Mouse (Mus musculus): Measurements from ENCODE around the gene Myh4. TPM values are rescaled to one million over a fixed set of nuclear protein-coding genes. Genes with fewer than 3 reads are reported as not detected.

Gene Myh4
- polyA plus RNA-seq, 1 experiment from 2014 or later = not detected

GRCm38 (mm10) chr11:67235639-67236358, 2.0 kb upstream of the Myh4 start:
- Histone ChIP-seq H3K9ac (no peak overlapping the region), H3K27me3 (replicated peaks) (no peaks in the 10 kb centered on the region), H3K4me1 (no peaks in the 10 kb centered on the region), H3K4me3 (replicated peaks) (no peak overlapping the region), H3K9me3 (no peaks in the 10 kb centered on the region), H3K4me2 (no peak overlapping the region), H3K27ac (no peak overlapping the region), H3K36me3 (no peaks in the 10 kb centered on the region)
- WGBS = 65% methylated on average over 5 of the region's 5 CpGs
- no peak for ATAC-seq (ENCODE audit: insufficient read depth, low FRiP score, low read depth)

GRCm38 (mm10) chr11:67236799-67237198, 1.0 kb upstream of the Myh4 start:
- H3K27ac ChIP-seq = no peak overlapping the region
- H3K27me3 ChIP-seq (replicated peaks) = no peaks in the 10 kb centered on the region
- no peak for ATAC-seq (ENCODE audit: insufficient read depth, low FRiP score, low read depth)
- H3K36me3 ChIP-seq = no peaks in the 10 kb centered on the region
- 76% methylated on average over 9 of the region's 9 CpGs for WGBS
- H3K4me3 ChIP-seq (replicated peaks) = no peak overlapping the region
- H3K4me2 ChIP-seq = no peak overlapping the region
- H3K9me3 ChIP-seq = no peaks in the 10 kb centered on the region
- no peak overlapping the region for H3K9ac ChIP-seq
- no peaks in the 10 kb centered on the region for H3K4me1 ChIP-seq

GRCm38 (mm10) chr11:67241051-67241450, 3.2 kb downstream of the Myh4 start:
- Histone ChIP-seq H3K27ac (no peak overlapping the region), H3K27me3 (replicated peaks) (no peaks in the 10 kb centered on the region), H3K9me3 (no peaks in the 10 kb centered on the region), H3K36me3 (no peaks in the 10 kb centered on the region), H3K9ac (no peak overlapping the region), H3K4me1 (no peaks in the 10 kb centered on the region), H3K4me2 (no peak overlapping the region), H3K4me3 (replicated peaks) (no peak overlapping the region)
- no peak for ATAC-seq (ENCODE audit: insufficient read depth, low FRiP score, low read depth)
- 76% methylated on average over 6 of the region's 6 CpGs for WGBS

- Histone ChIP-seq H3K36me3 (no peaks in the 10 kb centered on the region), H3K4me1 (no peaks in the 10 kb centered on the region), H3K4me2 (no peak overlapping the region), H3K9ac (no peak overlapping the region), H3K27ac (no peak overlapping the region), H3K9me3 (no peaks in the 10 kb centered on the region), H3K4me3 (replicated peaks) (no peak overlapping the region), H3K27me3 (replicated peaks) (no peaks in the 10 kb centered on the region)
- WGBS = 93% methylated on average over 4 of the region's 4 CpGs
- no peak for ATAC-seq (ENCODE audit: insufficient read depth, low FRiP score, low read depth)
Observed at GRCm38 (mm10) chr11:67253691-67254090, 15.9 kb downstream of the Myh4 start.

- no peaks in the 10 kb centered on the region for H3K36me3 ChIP-seq
- H3K27ac ChIP-seq = no peak overlapping the region
- 87% methylated on average over 7 of the region's 7 CpGs for WGBS
- no peak overlapping the region for H3K4me3 ChIP-seq (replicated peaks)
- H3K27me3 ChIP-seq (replicated peaks) = no peaks in the 10 kb centered on the region
- no peaks in the 10 kb centered on the region for H3K9me3 ChIP-seq
- H3K4me2 ChIP-seq = no peak overlapping the region
- ATAC-seq (ENCODE audit: insufficient read depth, low FRiP score, low read depth) = no peak
- no peak overlapping the region for H3K9ac ChIP-seq
- no peaks in the 10 kb centered on the region for H3K4me1 ChIP-seq
Observed at GRCm38 (mm10) chr11:67257048-67257447, 19.2 kb downstream of the Myh4 start.

GRCm38 (mm10) chr11:67260956-67261355, 23.1 kb downstream of the Myh4 start:
- Histone ChIP-seq H3K4me3 (replicated peaks) (no peak overlapping the region), H3K4me2 (no peak overlapping the region), H3K9me3 (no peaks in the 10 kb centered on the region), H3K27ac (no peak overlapping the region), H3K4me1 (no peaks in the 10 kb centered on the region), H3K9ac (no peak overlapping the region), H3K36me3 (no peaks in the 10 kb centered on the region), H3K27me3 (replicated peaks) (no peaks in the 10 kb centered on the region)
- WGBS = 81% methylated on average over 6 of the region's 6 CpGs
- ATAC-seq (ENCODE audit: insufficient read depth, low FRiP score, low read depth) = no peak

- Histone ChIP-seq H3K4me1 (no peaks in the 10 kb centered on the region), H3K27me3 (replicated peaks) (no peaks in the 10 kb centered on the region), H3K4me2 (no peak within 1 kb of the TSS), H3K36me3 (no peaks in the 10 kb centered on the region), H3K4me3 (replicated peaks) (no peak within 1 kb of the TSS), H3K9me3 (no peaks in the 10 kb centered on the region), H3K9ac (no peak within 1 kb of the TSS), H3K27ac (no peak within 1 kb of the TSS)
- 64% methylated on average over 10 of the region's 10 CpGs for WGBS
- no peak; the same call in 1 of the 2 replicates for ATAC-seq (ENCODE audit: insufficient read depth, low FRiP score, low read depth)
Observed at GRCm38 (mm10) chr11:67276601-67277174, 38.9 kb downstream of the Myh4 start, which contains the start of gene Myh8. TSS of gene Myh8 (plus strand) at chr11:67277124.

GRCm38 (mm10) chr11:67293440-67293839, 55.6 kb downstream of the Myh4 start:
- H3K27ac ChIP-seq = no peak overlapping the region
- H3K9me3 ChIP-seq = no peaks in the 10 kb centered on the region
- H3K36me3 ChIP-seq = no peaks in the 10 kb centered on the region
- H3K4me3 ChIP-seq (replicated peaks) = no peak overlapping the region
- no peak for ATAC-seq (ENCODE audit: insufficient read depth, low FRiP score, low read depth)
- no peak overlapping the region for H3K9ac ChIP-seq
- H3K4me2 ChIP-seq = no peak overlapping the region
- no peaks in the 10 kb centered on the region for H3K27me3 ChIP-seq (replicated peaks)
- WGBS = 71% methylated on average over 1 of the region's 1 CpGs
- no peaks in the 10 kb centered on the region for H3K4me1 ChIP-seq

Other genes with a start within 250 kb of the Myh4 start
- gene Tmem220, start 212.9 kb upstream of the Myh4 start, polyA plus RNA-seq (2015; fragmentation: Nextera tagmentation; extraction: Ambion mirVana) = 1.7 and 2.5 TPM in 2 replicates
- 24.0 and 28.1 TPM in 2 replicates for gene Adprm, start 185.4 kb upstream of the Myh4 start, polyA plus RNA-seq (2015; fragmentation: Nextera tagmentation; extraction: Ambion mirVana)
- gene Sco1, start 185.4 kb upstream of the Myh4 start, polyA plus RNA-seq (2015; fragmentation: Nextera tagmentation; extraction: Ambion mirVana) = 17.6 and 18.7 TPM in 2 replicates
- 1.0 and 3.9 TPM in 2 replicates for gene Myh3, start 159.7 kb upstream of the Myh4 start, polyA plus RNA-seq (2015; fragmentation: Nextera tagmentation; extraction: Ambion mirVana)
- not detected in 2 replicates for gene Myh2, start 67.0 kb upstream of the Myh4 start, polyA plus RNA-seq (2015; fragmentation: Nextera tagmentation; extraction: Ambion mirVana)
- 0.22 and 0.28 TPM in 2 replicates for gene Myh1, start 38.0 kb upstream of the Myh4 start, polyA plus RNA-seq (2015; fragmentation: Nextera tagmentation; extraction: Ambion mirVana)
- 3.2 and 6.6 TPM in 2 replicates for gene Myh8, start 39.1 kb downstream of the Myh4 start, polyA plus RNA-seq (2015; fragmentation: Nextera tagmentation; extraction: Ambion mirVana)
- gene Myh13, start 83.6 kb downstream of the Myh4 start, polyA plus RNA-seq (2015; fragmentation: Nextera tagmentation; extraction: Ambion mirVana) = 0.03 and 0.04 TPM in 2 replicates
- 14.9 and 15.5 TPM in 2 replicates for gene Gas7, start 217.4 kb downstream of the Myh4 start, polyA plus RNA-seq (2015; fragmentation: Nextera tagmentation; extraction: Ambion mirVana)